Mouse (Mus musculus) G1E (cell line): Measurements from ENCODE around the gene Gm4952. TPM values are rescaled to one million over a fixed set of nuclear protein-coding genes. Genes with fewer than 3 reads are reported as not detected.

ENCODE experiments used
- ATAC-seq: 2 replicates; pipeline ENCODE4 v1.8.0; 2016; ENCODE audit warnings: mild to moderate bottlenecking; ENCODE audit not compliant: insufficient number of reproducible peaks, poor library complexity, low FRiP score, severe bottlenecking; ENCODE audit errors: extremely low read depth
- DNase-seq: peaks from one replicate; pipeline ENCODE4 v3.0.0; 2012; ENCODE audit warnings: low spot score
- H3K27me3 ChIP-seq: 2 replicates; pipeline ENCODE4 v1.6.1; 2012; ENCODE audit warnings: mild to moderate bottlenecking, low read length, inconsistent platforms; ENCODE audit not compliant: insufficient read depth
- H3K36me3 ChIP-seq: replicated peaks from 2 replicates; pipeline ENCODE3; 2012; ENCODE audit warnings: mild to moderate bottlenecking, inconsistent platforms
- H3K4me1 ChIP-seq: 2 replicates; pipeline ENCODE4 v1.6.1; 2012; ENCODE audit warnings: low read depth, low read length, inconsistent platforms, mixed read lengths; ENCODE audit not compliant: insufficient read depth
- H3K4me3 ChIP-seq: 2 replicates; pipeline ENCODE4 v1.5.1; 2012; ENCODE audit warnings: low read depth, mild to moderate bottlenecking, inconsistent platforms, low read length, moderate library complexity, mixed read lengths
- H3K9me3 ChIP-seq: replicated peaks from 2 replicates; pipeline ENCODE4 v1.6.1; 2012; ENCODE audit warnings: inconsistent platforms
- CTCF ChIP-seq: IDR thresholded peaks from 2 replicates; pipeline ENCODE4 v1.5.1; 2012; ENCODE audit warnings: low read depth, low read length, inconsistent platforms, mixed read lengths
- GATA1 ChIP-seq: IDR thresholded peaks from 2 replicates; pipeline ENCODE4 v1.6.1; 2012; ENCODE audit warnings: borderline replicate concordance, low read length, inconsistent platforms, mixed read lengths
- GATA2 ChIP-seq: IDR thresholded peaks from 2 replicates; pipeline ENCODE4 v1.6.1; 2012; ENCODE audit warnings: low read depth, low read length, inconsistent platforms, borderline replicate concordance
- POLR2AphosphoS5 ChIP-seq: IDR thresholded peaks from 2 replicates; pipeline ENCODE4 v1.6.1; 2012; ENCODE audit warnings: low read depth, low read length, inconsistent platforms; ENCODE audit not compliant: insufficient replicate concordance
- TAL1 ChIP-seq: conservative IDR thresholded peaks from 2 replicates; pipeline ENCODE4 v1.6.1; 2012; ENCODE audit warnings: low read depth, low read length, inconsistent platforms, mixed read lengths
- polyA plus RNA-seq: library from polyadenylated mRNA; stranded (reverse); fragments of >175 nt; gene quantifications from 2 replicates; pipeline ENCODE4 v1.2.3, GENCODE M21; 2012
- total RNA-seq, 2 experiments: library from RNA; stranded (forward) in 1 of 2; stranded (reverse) in 1 of 2; fragments of 200-1000 nt in 1 of 2; fragments of >200 nt in 1 of 2; fragmentation: Nextera tagmentation in 1 of 2; gene quantifications; 2 replicates each; pipeline ENCODE4 v1.2.3; 2014 to 2017

The Gm4952 gene
- total RNA-seq (2014; fragmentation: Nextera tagmentation) (not detected in 2 replicates), total RNA-seq (2017) (0.11 TPM in 1 of 2 replicates, not detected in the other), polyA plus RNA-seq (not detected in 2 replicates)

GRCm38 (mm10) chr19:12599674-12600073 is at the start of gene Gm4952:
Gene Gm4952 (plus strand): TSS chr19:12599974.
- Histone ChIP-seq H3K4me3 (no peak within 1 kb of the TSS), H3K27me3 (peaks cover 5% of the 10 kb centered on the region; the same call in 1 of the 2 replicates), H3K9me3 (no peaks in the 10 kb centered on the region), H3K4me1 (peaks cover 6% of the 10 kb centered on the region; the same call in 1 of the 2 replicates), H3K36me3 (no peaks in the 10 kb centered on the region)
- DNase-seq (no peak), ATAC-seq (no peak)
- no peak for TF ChIP-seq GATA1
- no peak for TF ChIP-seq TAL1
- TF ChIP-seq POLR2AphosphoS5 = no peak
- no peak for TF ChIP-seq CTCF
- no peak for TF ChIP-seq GATA2

- no peaks in the 10 kb centered on the region for H3K27me3 ChIP-seq
- no peaks in the 10 kb centered on the region for H3K9me3 ChIP-seq
- no peak for DNase-seq
- TF ChIP-seq CTCF (no peak), GATA1 (no peak), POLR2AphosphoS5 (no peak), GATA2 (no peak), TAL1 (no peak)
- no peak for ATAC-seq
- no peaks in the 10 kb centered on the region for H3K36me3 ChIP-seq
- H3K4me1 ChIP-seq = no peaks in the 10 kb centered on the region
- H3K4me3 ChIP-seq = no peak overlapping the region
These were observed 49.5 kb upstream of the Gm4952 start for GRCm38 (mm10) chr19:12550005-12550942.

GRCm38 (mm10) chr19:12556293-12556692 is 43.5 kb upstream of the Gm4952 start:
- DNase-seq (no peak), ATAC-seq (no peak)
- H3K36me3 ChIP-seq = no peaks in the 10 kb centered on the region
- TF ChIP-seq CTCF (no peak), TAL1 (no peak), GATA1 (no peak), POLR2AphosphoS5 (no peak), GATA2 (no peak)
- no peaks in the 10 kb centered on the region; the same call in 1 of the 2 replicates for H3K4me1 ChIP-seq
- H3K4me3 ChIP-seq = no peak overlapping the region
- H3K27me3 ChIP-seq = peaks cover 3% of the 10 kb centered on the region; the same call in 1 of the 2 replicates
- no peaks in the 10 kb centered on the region for H3K9me3 ChIP-seq

GRCm38 (mm10) chr19:12558219-12558618 is 41.6 kb upstream of the Gm4952 start:
- Histone ChIP-seq H3K27me3 (peaks cover 6% of the 10 kb centered on the region; the same call in 1 of the 2 replicates), H3K9me3 (no peaks in the 10 kb centered on the region), H3K36me3 (no peaks in the 10 kb centered on the region), H3K4me1 (no peaks in the 10 kb centered on the region; the same call in 1 of the 2 replicates), H3K4me3 (no peak overlapping the region)
- no peak for ATAC-seq
- no peak for DNase-seq
- no peak for TF ChIP-seq TAL1
- no peak for TF ChIP-seq CTCF
- no peak for TF ChIP-seq GATA1
- no peak for TF ChIP-seq GATA2
- no peak for TF ChIP-seq POLR2AphosphoS5

- H3K9me3 ChIP-seq = no peaks in the 10 kb centered on the region
- ATAC-seq (no peak), DNase-seq (no peak)
- TF ChIP-seq CTCF (no peak), TAL1 (no peak), POLR2AphosphoS5 (no peak), GATA2 (no peak), GATA1 (no peak)
- 0 out of 2 replicates have a peak, but pooled peaks cover 2% of the 10 kb centered on the region for H3K27me3 ChIP-seq
- no peaks in the 10 kb centered on the region for H3K36me3 ChIP-seq
- no peaks in the 10 kb centered on the region for H3K4me1 ChIP-seq
- no peak overlapping the region for H3K4me3 ChIP-seq
These were observed 35.6 kb upstream of the Gm4952 start for GRCm38 (mm10) chr19:12564197-12564596.

GRCm38 (mm10) chr19:12567011-12567410 is 32.8 kb upstream of the Gm4952 start:
- Histone ChIP-seq H3K36me3 (no peaks in the 10 kb centered on the region), H3K4me1 (no peaks in the 10 kb centered on the region), H3K4me3 (no peak overlapping the region), H3K9me3 (no peaks in the 10 kb centered on the region), H3K27me3 (0 out of 2 replicates have a peak, but pooled peaks cover 2% of the 10 kb centered on the region)
- DNase-seq (no peak), ATAC-seq (no peak)
- TF ChIP-seq POLR2AphosphoS5 (no peak), CTCF (no peak), GATA2 (no peak), GATA1 (no peak), TAL1 (no peak)
